Mouse (Mus musculus) erythroblast, embryonic 14.5 days (primary cell): ENCODE measurements around the gene Maml1. TPM values are rescaled to one million over a fixed set of nuclear protein-coding genes. Genes with fewer than 3 reads are reported as not detected.

ENCODE experiments used
- H3K27me3 ChIP-seq: 2 replicates; pipeline ENCODE4 v1.6.1; 2012; ENCODE audit warnings: inconsistent platforms; ENCODE audit not compliant: control insufficient read depth
- H3K36me3 ChIP-seq: 2 replicates; pipeline ENCODE4 v1.6.1; 2012; ENCODE audit warnings: mild to moderate bottlenecking, inconsistent platforms; ENCODE audit not compliant: control insufficient read depth
- H3K4me1 ChIP-seq: 2 replicates; pipeline ENCODE4 v1.6.1; 2012; ENCODE audit warnings: inconsistent platforms; ENCODE audit not compliant: control insufficient read depth
- H3K4me3 ChIP-seq: replicated peaks from 2 replicates; pipeline ENCODE3; 2012; ENCODE audit warnings: moderate library complexity, mild to moderate bottlenecking, inconsistent platforms
- H3K9me3 ChIP-seq: 2 replicates; pipeline ENCODE4 v1.6.1; 2012; ENCODE audit warnings: low read length, inconsistent platforms, mixed read lengths; ENCODE audit not compliant: control insufficient read depth
- GATA1 ChIP-seq: IDR thresholded peaks from 2 replicates; pipeline ENCODE4 v1.6.1; 2012; ENCODE audit warnings: low read length, inconsistent platforms, mixed read lengths
- TAL1 ChIP-seq: IDR thresholded peaks from 3 replicates; pipeline ENCODE4 v1.6.1; 2012; ENCODE audit warnings: low read length, inconsistent platforms, mixed read lengths
- polyA plus RNA-seq: library from polyadenylated mRNA; stranded (reverse); fragments of >175 nt; gene quantifications from 2 replicates; pipeline ENCODE4 v1.2.3, GENCODE M21; 2012

The Maml1 gene
- polyA plus RNA-seq, 1 experiment: 0.47 TPM

- no peaks in the 10 kb centered on the region for H3K27me3 ChIP-seq
- peak overlapping the region; percentile 98 for H3K4me3 ChIP-seq
- H3K9me3 ChIP-seq: no peaks in the 10 kb centered on the region
- H3K36me3 ChIP-seq: peaks cover 53% of the 10 kb centered on the region
- peaks cover 58% of the 10 kb centered on the region for H3K4me1 ChIP-seq
- no peak for TF ChIP-seq TAL1
- no peak for TF ChIP-seq GATA1
Observed at GRCm38 (mm10) chr11:50210101-50210504, 82.0 kb downstream of the Maml1 start.

GRCm38 (mm10) chr11:50208039-50208438 is 84.1 kb downstream of the Maml1 start:
- Histone ChIP-seq H3K4me3 (peak overlapping the region; percentile 29), H3K27me3 (no peaks in the 10 kb centered on the region), H3K4me1 (peaks cover 50% of the 10 kb centered on the region), H3K36me3 (peaks cover 68% of the 10 kb centered on the region), H3K9me3 (no peaks in the 10 kb centered on the region)
- TF ChIP-seq TAL1 (no peak), GATA1 (no peak)

- peaks cover 43% of the 10 kb centered on the region for H3K4me1 ChIP-seq
- TF ChIP-seq TAL1 (no peak), GATA1 (no peak)
- peaks cover 70% of the 10 kb centered on the region for H3K36me3 ChIP-seq
- H3K4me3 ChIP-seq: no peak overlapping the region
- no peaks in the 10 kb centered on the region for H3K9me3 ChIP-seq
- H3K27me3 ChIP-seq: no peaks in the 10 kb centered on the region
Observed at GRCm38 (mm10) chr11:50207344-50207743, 84.8 kb downstream of the Maml1 start.

- Histone ChIP-seq H3K4me3 (no peak overlapping the region), H3K36me3 (peaks cover 81% of the 10 kb centered on the region), H3K27me3 (no peaks in the 10 kb centered on the region), H3K9me3 (no peaks in the 10 kb centered on the region), H3K4me1 (peaks cover 32% of the 10 kb centered on the region)
- TF ChIP-seq GATA1 (no peak), TAL1 (no peak)
Observed at GRCm38 (mm10) chr11:50206037-50206436, 86.1 kb downstream of the Maml1 start.

Other genes with a start within 250 kb of the Maml1 start
- 1.5 and 1.6 TPM in 2 replicates for gene Tbc1d9b, start 160.9 kb downstream of the Maml1 start, polyA plus RNA-seq
- 0.79 and 1.3 TPM in 2 replicates for gene Mrnip, start 117.9 kb downstream of the Maml1 start, polyA plus RNA-seq
- gene Sqstm1, start 81.5 kb downstream of the Maml1 start, polyA plus RNA-seq: 19.5 and 24.0 TPM in 2 replicates
- gene Mgat4b, start 81.4 kb downstream of the Maml1 start, polyA plus RNA-seq: 23.6 and 24.7 TPM in 2 replicates
- gene Ltc4s, start 53.7 kb downstream of the Maml1 start, polyA plus RNA-seq: not detected in 2 replicates
- 3.1 and 8.5 TPM in 2 replicates for gene Canx, start 33.4 kb upstream of the Maml1 start, polyA plus RNA-seq
- gene Cby3, start 62.2 kb upstream of the Maml1 start, polyA plus RNA-seq: not detected in 2 replicates
- gene Hnrnph1, start 84.7 kb upstream of the Maml1 start, polyA plus RNA-seq: 12.6 and 16.1 TPM in 2 replicates
- gene Rufy1, start 138.8 kb upstream of the Maml1 start, polyA plus RNA-seq: 0.18 and 0.23 TPM in 2 replicates